Mouse (Mus musculus): Measurements from ENCODE around the gene Tigar.

DNA sequence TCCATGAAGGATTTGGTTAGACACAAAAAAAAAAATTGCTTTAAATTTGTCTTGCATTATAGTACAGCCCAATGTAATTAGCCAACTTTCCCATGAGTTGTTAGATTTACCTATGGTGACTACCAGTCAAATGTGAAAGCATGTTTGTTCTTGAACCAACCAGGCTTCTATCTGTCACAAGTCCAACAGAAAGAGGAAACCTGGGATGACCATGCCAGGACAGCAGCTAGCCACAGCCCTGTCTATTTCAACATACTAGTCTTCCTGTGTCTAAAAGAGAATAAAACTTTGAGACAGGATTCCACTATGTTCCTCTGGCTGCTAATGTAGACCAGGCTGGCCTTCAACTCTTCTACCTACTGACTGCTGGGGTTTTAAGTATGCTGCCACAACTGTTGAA is 1.9 kb downstream of the Tigar start:
- no peak for TF ChIP-seq POLR2A (IDR thresholded peaks at IDR 0.05; ENCODE audit: borderline replicate concordance, control insufficient read depth, low read depth, low read length)
- no peak for TF ChIP-seq CTCF (IDR thresholded peaks at IDR 0.05; ENCODE audit: control insufficient read depth, insufficient read depth, low read length)
